Mouse (Mus musculus) intestine, embryonic 16.5 days (tissue): ENCODE measurements at regions not wholly inside any gene's neighbourhood (a gene's known extent, or its start where the extent isn't known, plus 50 kb on each side); places are given as distances from the start of the nearest gene placed in this dataset.

ENCODE experiments used
- ATAC-seq: fragments of 200-750 bp; cut with Nextera tagmentation; 2 replicates; pipeline ENCODE4 v1.8.0; 2017; ENCODE audit warnings: moderate TSS enrichment, moderate library complexity
- H3K27ac ChIP-seq: fragments of 300-500 bp; sonication (generic); 2 replicates; pipeline ENCODE4 v1.5.1; 2014; ENCODE audit warnings: mild to moderate bottlenecking, low read length
- H3K27me3 ChIP-seq: fragments of 300-500 bp; sonication (generic); replicated peaks from 2 replicates; pipeline ENCODE4 v1.6.1; 2014; ENCODE audit warnings: low read length, control low read depth, mixed read lengths; ENCODE audit not compliant: control insufficient read depth, insufficient read depth
- H3K36me3 ChIP-seq: fragments of 300-500 bp; sonication (generic); 2 replicates; pipeline ENCODE4 v1.6.1; 2014; ENCODE audit warnings: low read length, control low read depth; ENCODE audit not compliant: control insufficient read depth, insufficient read depth
- H3K4me1 ChIP-seq: fragments of 300-500 bp; sonication (generic); 2 replicates; pipeline ENCODE4 v1.6.1; 2014; ENCODE audit warnings: low read length, control low read depth, mixed read lengths; ENCODE audit not compliant: control insufficient read depth, insufficient read depth
- H3K4me2 ChIP-seq: fragments of 300-500 bp; sonication (generic); 2 replicates; pipeline ENCODE4 v1.6.1; 2014; ENCODE audit warnings: low read depth, low read length, control low read depth
- H3K4me3 ChIP-seq: fragments of 300-500 bp; sonication (generic); 2 replicates; pipeline ENCODE4 v1.5.1; 2014; ENCODE audit warnings: mild to moderate bottlenecking, low read length
- H3K9ac ChIP-seq: fragments of 300-500 bp; sonication (generic); 2 replicates; pipeline ENCODE4 v1.6.1; 2014; ENCODE audit warnings: low read depth, low read length
- H3K9me3 ChIP-seq: fragments of 300-500 bp; sonication (generic); 2 replicates; pipeline ENCODE4 v1.6.1; 2016; ENCODE audit warnings: low read length, control low read depth; ENCODE audit not compliant: control insufficient read depth
- WGBS: fragments of 180-500 bp; shearing (Covaris S2); extraction: QIAGEN DNeasy Blood & Tissue Kit; methylation state at CpG from one replicate; pipeline ENCODE4 v1.1.7; 2014; 5-methylcytosine and 5-hydroxymethylcytosine counted together

DNA sequence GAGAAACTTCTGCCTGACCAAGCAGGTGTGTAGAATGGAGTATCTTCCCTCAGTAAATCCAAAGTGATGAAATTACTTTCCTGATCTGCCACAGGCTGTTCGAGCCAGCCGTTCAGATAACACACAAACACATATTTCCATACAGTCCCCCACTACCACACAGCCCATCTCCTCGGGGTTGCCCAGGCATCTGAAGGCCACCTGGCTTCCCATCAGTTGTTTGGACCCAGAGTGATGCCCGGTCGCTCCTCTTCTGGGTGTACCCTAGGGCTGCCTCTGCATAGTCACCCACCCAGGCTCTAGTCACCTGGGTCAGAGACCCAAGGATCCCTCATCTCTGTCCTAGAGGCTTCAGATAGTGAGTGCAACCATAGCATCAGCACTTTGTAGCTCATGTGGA lies 107.9 kb downstream of the CK137956 start:
- Histone ChIP-seq H3K9ac (no peak overlapping the region), H3K4me3 (no peak overlapping the region), H3K9me3 (no peaks in the 10 kb centered on the region), H3K36me3 (no peaks in the 10 kb centered on the region), H3K27ac (no peak overlapping the region), H3K27me3 (no peaks in the 10 kb centered on the region), H3K4me1 (no peaks in the 10 kb centered on the region), H3K4me2 (no peak overlapping the region)
- WGBS: 83% methylated on average over 5 of the region's 5 CpGs
- no peak for ATAC-seq

DNA sequence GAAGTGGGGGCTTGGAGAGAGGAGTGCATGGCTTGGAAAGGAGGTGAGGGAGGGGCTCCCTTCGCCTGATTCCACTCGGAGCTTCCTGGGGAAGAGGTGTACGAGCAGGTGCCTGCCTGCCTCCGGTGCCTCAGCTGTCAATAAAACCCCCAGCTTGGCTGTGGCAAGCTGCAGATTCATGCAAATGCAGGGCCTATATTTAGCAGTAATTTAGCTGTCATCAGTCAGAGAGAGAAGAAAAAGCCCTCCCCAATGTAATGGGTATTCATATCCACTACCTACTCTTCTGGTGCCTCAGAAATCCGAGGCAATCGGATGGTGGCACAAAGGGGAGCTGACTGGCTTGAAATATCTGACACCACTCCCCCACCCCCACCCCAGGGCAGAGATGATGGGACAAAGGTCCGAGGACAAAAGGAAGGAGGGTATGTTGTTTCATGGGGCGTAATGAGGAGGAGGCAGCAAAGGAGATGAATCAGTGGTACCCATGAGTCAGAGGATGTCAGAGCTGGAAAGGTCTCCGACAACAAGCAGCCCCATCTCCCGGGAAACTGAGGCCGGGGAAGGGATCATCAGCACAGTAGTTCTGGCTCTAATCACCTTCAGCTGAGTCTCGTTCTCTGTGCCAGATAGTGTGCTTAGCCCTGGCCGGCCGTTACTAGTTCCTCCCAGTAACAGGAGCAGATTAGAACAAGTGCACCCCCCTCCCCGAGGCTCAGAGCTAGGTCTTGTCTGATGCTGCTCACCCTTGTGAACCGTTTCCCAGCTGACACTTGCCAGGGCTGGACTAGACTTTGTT lies 109.2 kb downstream of the CK137956 start:
- no peak overlapping the region for H3K4me2 ChIP-seq
- H3K27ac ChIP-seq: no peak overlapping the region
- no peak overlapping the region for H3K4me3 ChIP-seq
- H3K27me3 ChIP-seq: no peaks in the 10 kb centered on the region
- ATAC-seq: no peak
- H3K9me3 ChIP-seq: no peaks in the 10 kb centered on the region
- H3K36me3 ChIP-seq: no peaks in the 10 kb centered on the region
- no peaks in the 10 kb centered on the region for H3K4me1 ChIP-seq
- no peak overlapping the region for H3K9ac ChIP-seq
- WGBS: 61% methylated on average over 16 of the region's 16 CpGs

DNA sequence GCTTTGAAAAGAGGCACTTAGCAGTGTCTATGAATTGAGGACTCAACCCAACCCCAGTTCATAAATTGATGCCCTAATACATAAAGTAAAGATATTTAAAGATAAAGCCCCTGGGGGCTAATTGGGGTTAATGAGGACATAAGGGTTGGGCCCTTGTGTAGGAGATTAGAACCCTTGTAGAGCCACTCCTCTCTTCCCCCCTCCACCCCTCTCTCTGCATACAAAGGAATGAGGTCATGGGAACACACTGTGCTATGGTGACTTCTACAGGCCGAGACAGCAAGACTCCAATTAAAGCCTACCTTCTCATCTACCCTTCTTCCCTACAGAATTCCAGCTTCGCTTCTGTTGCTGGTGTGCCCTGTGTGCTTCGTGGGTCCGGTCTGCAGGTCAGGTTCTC lies 110.5 kb downstream of the CK137956 start:
- H3K4me2 ChIP-seq: no peak overlapping the region
- no peak overlapping the region for H3K4me3 ChIP-seq
- H3K9ac ChIP-seq: no peak overlapping the region
- H3K27me3 ChIP-seq: no peaks in the 10 kb centered on the region
- H3K27ac ChIP-seq: no peak overlapping the region
- no peaks in the 10 kb centered on the region for H3K36me3 ChIP-seq
- H3K9me3 ChIP-seq: no peaks in the 10 kb centered on the region
- no peaks in the 10 kb centered on the region for H3K4me1 ChIP-seq
- 82% methylated on average over 4 of the region's 4 CpGs for WGBS
- ATAC-seq: no peak

DNA sequence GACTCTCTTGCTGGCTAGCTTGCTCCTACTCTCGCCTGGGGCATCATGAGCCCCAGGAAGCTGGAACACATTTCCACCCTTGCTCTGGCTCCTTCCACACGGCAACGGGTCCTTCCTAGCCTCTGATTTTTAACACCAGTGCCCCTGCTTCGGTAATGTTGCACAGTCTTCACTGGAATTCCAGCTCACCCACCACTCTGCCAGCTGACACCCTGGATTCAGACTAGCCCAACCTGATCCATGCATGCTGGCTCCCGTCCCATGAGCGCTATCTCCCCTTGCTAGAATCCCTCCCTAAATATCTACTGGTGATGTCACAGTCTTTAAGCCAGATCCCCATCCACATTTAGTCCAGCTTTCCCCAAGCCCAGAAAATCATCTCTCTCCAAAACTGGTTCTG lies 111.2 kb downstream of the CK137956 start:
- Histone ChIP-seq H3K4me2 (no peak overlapping the region), H3K4me3 (no peak overlapping the region), H3K9ac (no peak overlapping the region), H3K9me3 (no peaks in the 10 kb centered on the region), H3K4me1 (no peaks in the 10 kb centered on the region), H3K27ac (no peak overlapping the region), H3K27me3 (no peaks in the 10 kb centered on the region), H3K36me3 (no peaks in the 10 kb centered on the region)
- no peak for ATAC-seq
- WGBS: 83% methylated on average over 6 of the region's 6 CpGs

DNA sequence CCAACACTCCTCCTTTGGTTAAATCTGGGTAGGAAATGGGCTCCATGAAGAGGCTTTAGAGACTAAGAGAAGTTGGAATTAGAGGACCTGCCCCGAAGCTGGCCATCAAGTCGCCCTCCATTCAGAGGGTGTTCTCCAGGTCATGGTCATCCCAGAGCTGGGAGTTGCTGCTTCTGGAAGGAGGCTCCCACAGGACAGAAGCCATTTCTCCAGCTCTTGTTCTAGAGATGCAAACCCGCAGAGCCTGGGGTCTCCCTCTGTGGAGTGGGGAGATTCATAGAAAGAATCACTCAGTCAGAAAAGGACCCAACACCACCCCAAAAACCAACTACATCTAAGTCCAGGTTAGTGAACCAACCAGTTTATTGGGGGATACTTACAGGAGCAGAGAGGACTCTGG lies 112.2 kb downstream of the CK137956 start:
- Histone ChIP-seq H3K4me2 (no peak overlapping the region), H3K4me3 (no peak overlapping the region), H3K36me3 (no peaks in the 10 kb centered on the region), H3K27ac (no peak overlapping the region), H3K9ac (no peak overlapping the region), H3K4me1 (no peaks in the 10 kb centered on the region), H3K27me3 (no peaks in the 10 kb centered on the region), H3K9me3 (no peaks in the 10 kb centered on the region)
- 90% methylated on average over 3 of the region's 3 CpGs for WGBS
- ATAC-seq: no peak

DNA sequence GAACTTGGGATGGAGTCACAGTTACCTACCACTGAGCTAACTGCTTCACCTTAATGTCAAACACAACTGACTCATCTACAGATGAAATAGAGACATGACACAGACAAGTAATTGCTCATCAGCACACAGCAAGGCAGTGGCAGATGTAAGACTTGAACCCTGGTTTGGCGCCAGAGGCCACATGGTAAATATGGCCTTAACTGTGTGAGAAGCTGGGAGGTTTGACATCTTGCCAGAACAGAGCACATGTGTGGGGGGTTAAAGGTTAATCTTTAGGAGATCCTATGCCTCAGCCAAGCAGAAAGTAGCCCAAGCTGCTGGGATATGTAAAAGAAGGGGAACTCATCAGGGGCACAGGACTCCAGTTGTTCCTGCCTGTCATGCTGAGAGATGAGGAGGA lies 114.9 kb downstream of the CK137956 start:
- Histone ChIP-seq H3K27me3 (no peaks in the 10 kb centered on the region), H3K9me3 (no peaks in the 10 kb centered on the region)
- 82% methylated on average over 1 of the region's 1 CpGs for WGBS

DNA sequence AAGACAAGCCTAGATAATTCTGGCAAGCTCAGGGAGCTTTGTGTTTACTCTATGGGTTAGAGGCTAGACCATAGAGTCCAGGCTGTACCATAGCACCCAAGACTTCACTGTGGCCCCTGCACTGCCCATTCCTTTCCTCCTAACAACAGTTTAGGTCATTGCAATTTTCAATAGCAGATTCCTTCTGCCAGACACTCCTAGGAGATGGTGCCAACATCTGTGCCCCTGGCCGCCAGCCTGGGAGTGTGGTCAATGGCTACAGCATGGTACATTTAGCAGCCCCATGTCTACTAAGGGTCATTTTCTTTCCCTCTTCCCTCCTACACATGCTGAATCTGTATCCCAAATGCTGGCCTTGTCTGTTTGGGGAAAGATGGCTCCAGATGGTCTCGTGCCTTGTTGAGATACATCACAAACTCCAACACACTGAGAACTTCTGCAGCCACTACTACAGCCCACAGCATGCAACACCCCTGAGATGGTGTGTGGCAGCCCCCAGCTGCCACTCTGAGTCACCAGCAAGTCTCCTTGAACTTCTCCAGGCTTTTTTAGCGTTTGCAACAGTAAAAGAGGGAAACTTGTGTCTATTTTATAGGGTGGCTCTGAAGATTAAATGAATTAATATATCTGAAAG lies 115.9 kb downstream of the CK137956 start:
- ATAC-seq: no peak
- Histone ChIP-seq H3K27me3 (no peaks in the 10 kb centered on the region), H3K9ac (no peak overlapping the region), H3K27ac (no peak overlapping the region), H3K4me2 (no peak overlapping the region), H3K4me3 (no peak overlapping the region), H3K4me1 (no peaks in the 10 kb centered on the region), H3K36me3 (no peaks in the 10 kb centered on the region), H3K9me3 (no peaks in the 10 kb centered on the region)
- 75% methylated on average over 3 of the region's 3 CpGs for WGBS

More for the DNA sequence above, 114.9 kb downstream of the CK137956 start:
- no peaks in the 10 kb centered on the region for H3K4me1 ChIP-seq
- no peak for ATAC-seq
- H3K4me3 ChIP-seq: no peak overlapping the region
- no peak overlapping the region for H3K9ac ChIP-seq
- no peak overlapping the region for H3K4me2 ChIP-seq
- H3K36me3 ChIP-seq: no peaks in the 10 kb centered on the region
- no peak overlapping the region for H3K27ac ChIP-seq

DNA sequence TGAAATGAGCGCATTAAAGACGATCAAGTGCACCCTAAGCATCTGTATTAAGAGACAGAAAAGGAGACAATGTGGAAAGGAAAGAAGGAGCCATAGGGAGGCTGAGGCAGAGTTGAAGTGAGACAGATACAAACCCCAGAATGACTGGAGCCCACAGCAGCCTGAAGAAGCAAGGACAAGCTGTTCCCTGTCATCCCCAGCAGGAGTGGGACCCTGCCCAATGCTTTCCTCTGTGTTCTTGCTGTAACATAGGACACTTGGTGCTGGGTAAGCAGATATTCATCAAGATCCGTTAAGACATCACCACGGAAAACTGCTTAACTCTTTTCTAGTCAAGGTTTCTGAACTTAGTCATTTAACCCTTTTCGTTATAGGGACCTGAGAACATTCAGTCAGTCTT lies 121.4 kb downstream of the CK137956 start:
- Histone ChIP-seq H3K36me3 (no peaks in the 10 kb centered on the region), H3K4me3 (no peak overlapping the region), H3K27ac (no peak overlapping the region), H3K4me1 (no peaks in the 10 kb centered on the region), H3K9ac (no peak overlapping the region), H3K27me3 (no peaks in the 10 kb centered on the region), H3K9me3 (no peaks in the 10 kb centered on the region), H3K4me2 (no peak overlapping the region)
- 82% methylated on average over 5 of the region's 5 CpGs for WGBS
- no peak for ATAC-seq

DNA sequence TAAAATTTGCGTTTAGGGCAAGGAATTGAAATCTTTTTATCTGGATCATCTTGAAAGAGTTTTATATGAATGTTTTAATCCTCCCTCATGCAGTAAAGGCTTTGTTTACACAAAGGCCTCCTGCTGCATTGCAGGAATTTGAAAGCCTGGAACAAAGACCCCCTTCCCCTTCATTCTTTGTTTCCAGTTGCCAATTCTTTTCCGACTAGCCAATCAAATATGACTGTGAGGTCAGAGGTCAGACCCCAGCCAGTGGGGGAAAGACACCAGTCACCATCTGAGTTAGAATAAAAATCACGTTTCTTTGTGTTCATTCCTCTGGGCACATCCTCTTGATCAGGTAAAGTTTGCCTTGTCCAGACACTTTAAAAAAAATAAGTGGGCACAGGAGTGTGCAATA lies 124.4 kb downstream of the CK137956 start:
- Histone ChIP-seq H3K4me1 (no peaks in the 10 kb centered on the region), H3K4me2 (no peak overlapping the region), H3K27ac (no peak overlapping the region), H3K27me3 (no peaks in the 10 kb centered on the region), H3K36me3 (no peaks in the 10 kb centered on the region), H3K9me3 (no peaks in the 10 kb centered on the region), H3K9ac (no peak overlapping the region), H3K4me3 (no peak overlapping the region)
- 44% methylated on average over 3 of the region's 3 CpGs for WGBS
- no peak for ATAC-seq
